Mouse (Mus musculus) kidney, adult 18-20 months (tissue): ENCODE results near the gene Alg12.
"Not testable (repeated sequence)": the region's sequence is repeated elsewhere in the genome, so short reads cannot be mapped to it uniquely, and the experiment has no call there.

Source experiments
- DNase-seq: peaks from one replicate; pipeline ENCODE4 v3.0.0; 2021

Alg12 gene

GRCm38 (mm10) chr15:88768537-88768936 is 50.6 kb downstream of the Alg12 start:
- DNase-seq, result no peak

- DNase-seq, result not testable (repeated sequence)
Observed at GRCm38 (mm10) chr15:88766139-88766538, 53.0 kb downstream of the Alg12 start.

GRCm38 (mm10) chr15:88761551-88761950 is 57.6 kb downstream of the Alg12 start:
- DNase-seq, result no peak

GRCm38 (mm10) chr15:88758061-88758460 is 61.1 kb downstream of the Alg12 start:
- peak; percentile 29 for DNase-seq

- no peak for DNase-seq
Observed at GRCm38 (mm10) chr15:88755761-88756160, 63.4 kb downstream of the Alg12 start.
